Mouse (Mus musculus) thymus, adult 18-20 months (tissue): Measurements from ENCODE around the gene Tmc4.
A peak's percentile ranks its signal among the peaks of the same experiment; 100 is the strongest.

ENCODE experiments used
- DNase-seq, 2 experiments: peaks; one replicate each; pipeline ENCODE4 v3.0.0; 2022; ENCODE audit warnings: mixed read lengths in 2 of 2

Gene Tmc4

GRCm38 (mm10) chr7:3692382-3692986 is 15.1 kb upstream of the Tmc4 start, which contains the start of gene Tsen34:
Gene Tsen34, plus strand, starts transcription at chr7:3692863.
- DNase-seq = no peak

GRCm38 (mm10) chr7:3691919-3692318 is 14.6 kb upstream of the Tmc4 start:
- DNase-seq = no peak

GRCm38 (mm10) chr7:3685400-3686187 is 8.2 kb upstream of the Tmc4 start:
- DNase-seq = no peak

- no peak for DNase-seq
Observed at GRCm38 (mm10) chr7:3684698-3685097, 7.3 kb upstream of the Tmc4 start.

- DNase-seq = no peak
Observed at GRCm38 (mm10) chr7:3683908-3684550, 6.7 kb upstream of the Tmc4 start.

GRCm38 (mm10) chr7:3676371-3676770 is 982 bp downstream of the Tmc4 start:
- DNase-seq = no peak

GRCm38 (mm10) chr7:3675228-3675548 is 2.2 kb downstream of the Tmc4 start:
- no peak for DNase-seq

GRCm38 (mm10) chr7:3674507-3675227 is 2.7 kb downstream of the Tmc4 start:
- DNase-seq = peak; percentile 60 to 61

- no peak for DNase-seq
Observed at GRCm38 (mm10) chr7:3666921-3667391, 10.4 kb downstream of the Tmc4 start.

GRCm38 (mm10) chr7:3665215-3666114 is 11.9 kb downstream of the Tmc4 start, which contains the start of gene Leng1:
Gene Leng1, minus strand, starts transcription at chr7:3665840.
- peak; percentile 90 to 94 for DNase-seq

GRCm38 (mm10) chr7:3664524-3665214 is 12.7 kb downstream of the Tmc4 start:
- DNase-seq = no peak

GRCm38 (mm10) chr7:3658578-3658977 is 18.8 kb downstream of the Tmc4 start:
- no peak for DNase-seq

GRCm38 (mm10) chr7:3656966-3657365 is 20.4 kb downstream of the Tmc4 start:
- DNase-seq = no peak

- no peak for DNase-seq
Observed at GRCm38 (mm10) chr7:3646641-3647040, 30.7 kb downstream of the Tmc4 start.

GRCm38 (mm10) chr7:3646188-3646587 is 31.2 kb downstream of the Tmc4 start:
- DNase-seq = no peak

- DNase-seq = peak in 1 of 2 experiments; percentile 45
Observed at GRCm38 (mm10) chr7:3645488-3646025, 31.8 kb downstream of the Tmc4 start.

GRCm38 (mm10) chr7:3644672-3645487 is 32.5 kb downstream of the Tmc4 start, which contains the start of gene Cnot3:
Gene Cnot3, plus strand, starts transcription at chr7:3645268.
- DNase-seq = peak; percentile 99 to 100

- DNase-seq = peak in 1 of 2 experiments; percentile 86
Observed at GRCm38 (mm10) chr7:3644348-3644671, 33.0 kb downstream of the Tmc4 start.

- DNase-seq = no peak
Observed at GRCm38 (mm10) chr7:3643843-3644242, 33.5 kb downstream of the Tmc4 start.

- DNase-seq = no peak
Observed at GRCm38 (mm10) chr7:3643412-3643811, 33.9 kb downstream of the Tmc4 start.
